Comparison of ENCODE assay signal across 17 mouse cellular contexts in the genomic region with DNA sequence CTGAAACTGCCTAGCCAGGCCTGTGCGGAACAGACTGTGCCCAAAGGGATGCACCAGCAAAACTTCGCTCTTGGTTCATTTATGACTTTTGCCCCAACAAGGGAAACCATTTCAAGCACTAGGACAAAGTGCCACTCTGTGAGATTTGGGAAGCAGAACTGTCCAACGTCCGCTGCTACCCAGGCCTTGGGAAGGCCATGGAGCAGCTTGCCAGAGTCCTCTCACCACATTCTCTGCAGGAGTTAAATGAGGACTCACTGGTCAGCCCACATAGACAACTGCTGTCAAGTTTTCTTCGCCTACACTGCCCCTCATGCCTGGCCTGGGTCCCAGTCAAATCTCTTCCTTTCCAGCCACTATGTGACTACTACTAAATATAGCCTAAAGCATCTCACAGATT. TPM values are rescaled to one million over a fixed set of nuclear protein-coding genes. Genes with fewer than 3 reads are reported as not detected.
DNase-seq lines count a peak whose midpoint lies in the region; ATAC-seq lines count a peak whose summit lies in the region.
"Had no signal": no experiment of that assay in that cellular context is flagged by ENCODE, and none has a peak within 500 bp of the region (broad histone marks: within the 10 kb centered on the region; RNA-seq: fewer than 3 reads in every experiment).

No protein-coding gene starts in this region.

- no peak overlapping the region for H3K9ac ChIP-seq in kidney, embryonic 14.5 days (ENCODE audit: low read depth, low read length)
- H3K9ac ChIP-seq in heart, embryonic 13.5 days: no peak overlapping the region
- H3K9ac ChIP-seq: liver, embryonic 12.5 days; stomach, embryonic 15.5 days had no signal

- no peak overlapping the region for H3K27ac ChIP-seq in kidney, embryonic 14.5 days (ENCODE audit: low read depth, low read length)
- H3K27ac ChIP-seq in heart, embryonic 13.5 days (replicated peaks): peak overlapping the region; percentile 58
- H3K27ac ChIP-seq: layer of hippocampus, adult 2 months; liver, embryonic 12.5 days; stomach, embryonic 15.5 days had no signal

- no peak overlapping the region for H3K4me3 ChIP-seq in kidney, embryonic 14.5 days (ENCODE audit: low read length)
- no peak overlapping the region for H3K4me3 ChIP-seq in heart, embryonic 13.5 days
- H3K4me3 ChIP-seq: layer of hippocampus, adult 2 months; liver, embryonic 12.5 days; stomach, embryonic 15.5 days had no signal

- no peaks in the 10 kb centered on the region for H3K9me3 ChIP-seq in kidney, embryonic 14.5 days (ENCODE audit: control insufficient read depth, low read length)
- no peaks in the 10 kb centered on the region for H3K9me3 ChIP-seq in heart, embryonic 13.5 days
- H3K9me3 ChIP-seq: liver, embryonic 12.5 days; stomach, embryonic 15.5 days had no signal

- H3K4me1 ChIP-seq in kidney, embryonic 14.5 days (ENCODE audit: control insufficient read depth, insufficient read depth, low read length): no peaks in the 10 kb centered on the region
- H3K4me1 ChIP-seq in heart, embryonic 13.5 days: peaks cover 46% of the 10 kb centered on the region
- H3K4me1 ChIP-seq: liver, embryonic 12.5 days; stomach, embryonic 15.5 days had no signal

- no peaks in the 10 kb centered on the region for H3K27me3 ChIP-seq in kidney, embryonic 14.5 days (ENCODE audit: control insufficient read depth, insufficient read depth, low read length)
- no peaks in the 10 kb centered on the region for H3K27me3 ChIP-seq in heart, embryonic 13.5 days (replicated peaks)
- H3K27me3 ChIP-seq: liver, embryonic 12.5 days; Patski; stomach, embryonic 15.5 days had no signal

- H3K4me2 ChIP-seq in kidney, embryonic 14.5 days (replicated peaks; ENCODE audit: low read depth, low read length): no peak overlapping the region
- 0 out of 2 replicates have a peak overlapping the region, but pooled peaks have one; percentile 27 for H3K4me2 ChIP-seq in heart, embryonic 13.5 days
- H3K4me2 ChIP-seq: liver, embryonic 12.5 days; midbrain, embryonic 11.5 days; stomach, embryonic 15.5 days had no signal

- WGBS in kidney, embryonic 14.5 days: 87% methylated on average over 5 of the region's 5 CpGs
- WGBS in heart, embryonic 13.5 days: 54% methylated on average over 5 of the region's 5 CpGs

- peaks cover 74% of the 10 kb centered on the region for H3K36me3 ChIP-seq in kidney, embryonic 14.5 days (ENCODE audit: control insufficient read depth, insufficient read depth, low read length)
- peaks cover 86% of the 10 kb centered on the region for H3K36me3 ChIP-seq in heart, embryonic 13.5 days

- ATAC-seq in kidney, embryonic 14.5 days (ENCODE audit: low FRiP score, low TSS enrichment): no peak
- ATAC-seq in heart, embryonic 13.5 days (ENCODE audit: extremely low read depth, insufficient number of reproducible peaks, low FRiP score, low TSS enrichment): no peak
- ATAC-seq in monocyte, adult 5-6 weeks (replicated peaks; ENCODE audit: insufficient number of reproducible peaks, low FRiP score, low TSS enrichment, poor library complexity, severe bottlenecking): no peak
- ATAC-seq: liver, embryonic 12.5 days; Patski had no signal

- peak; percentile 11 to 49 for DNase-seq in cerebellum, postnatal 14 days
- DNase-seq in cerebellum, postnatal 4 days (ENCODE audit: low spot score in 2 of 2): no peak
- peak; percentile 69 for DNase-seq in kidney, adult 9 months
- peak; percentile 22 to 56 for DNase-seq in kidney, postnatal 25 days
- no peak for DNase-seq in layer of hippocampus, adult 8-10 months (ENCODE audit: low spot score in 2 of 2)
- DNase-seq: cerebellum, adult 9-11 months; lung, postnatal 14 days; right cerebral cortex, postnatal 25 days; thymus, postnatal 14 days had no signal

RNA-seq across cellular contexts. Expression of a gene that starts 10.7 kb away (rescaled TPM):
- 6.7 and 11.4 TPM in 2 replicates for polyA plus RNA-seq in kidney, embryonic 14.5 days (2014; fragmentation: Nextera tagmentation; extraction: Ambion mirVana)
- 6.6 and 7.2 TPM in 2 replicates for polyA plus RNA-seq in heart, embryonic 13.5 days (2015; fragmentation: Nextera tagmentation; extraction: Ambion mirVana)
- 0.43 to 5.7 TPM (median 3.8 TPM) in 3 replicates for total RNA-seq in monocyte, adult 5-6 weeks (2017)
- 10 to 100 TPM; 12.1 to 16.9 (median 13.8) TPM for total RNA-seq in layer of hippocampus, adult 8-10 months (2022)

RNA-seq across cellular contexts. Expression of a gene that starts 10.8 kb away (rescaled TPM):
- polyA plus RNA-seq in kidney, embryonic 14.5 days (2014; fragmentation: Nextera tagmentation; extraction: Ambion mirVana): 521 and 608 TPM in 2 replicates
- polyA plus RNA-seq in heart, embryonic 13.5 days (2015; fragmentation: Nextera tagmentation; extraction: Ambion mirVana): 1,373 and 1,545 TPM in 2 replicates
- 119 to 174 TPM (median 121 TPM) in 3 replicates for total RNA-seq in monocyte, adult 5-6 weeks (2017)
- total RNA-seq in layer of hippocampus, adult 8-10 months (2022): 100 to 1,000 TPM; 648 to 912 (median 773) TPM

Comparison
In these comparisons a context has a peak if more than half of its experiments do, and no peak if none do; other contexts are left out.
1. DNase-seq: peak in cerebellum, postnatal 14 days (2 of 2), kidney, adult 9 months (single experiment) and kidney, postnatal 25 days (2 of 2); none in cerebellum, postnatal 4 days (0 of 2) and layer of hippocampus, adult 8-10 months (0 of 2).